Mouse (Mus musculus): ENCODE results near the gene Hamp2. TPM values are rescaled to one million over a fixed set of nuclear protein-coding genes. Genes with fewer than 3 reads are reported as not detected.

The Hamp2 gene
- polyA plus RNA-seq, 1 experiment, result not detected

DNA sequence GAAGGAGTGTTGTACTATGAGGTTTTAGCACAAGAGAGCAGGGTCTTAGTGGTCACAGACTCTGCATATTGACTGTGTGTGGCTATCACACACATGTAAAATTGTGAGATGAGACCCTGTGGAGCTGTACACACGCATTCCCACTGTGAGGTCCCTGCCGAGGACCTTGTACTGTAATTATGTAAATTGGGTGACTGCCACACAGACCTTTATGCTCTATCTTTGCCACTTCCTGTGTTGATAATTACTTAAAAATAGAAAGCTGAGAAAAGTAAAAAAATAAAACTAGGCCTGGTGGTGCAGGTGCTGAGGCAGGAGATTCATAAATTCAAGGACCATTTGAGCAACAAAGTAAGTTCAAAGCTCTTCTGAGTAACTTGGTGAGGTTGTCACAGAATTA, 33.8 kb downstream of the Hamp2 start:
- TF ChIP-seq POLR2A (IDR thresholded peaks at IDR 0.05; ENCODE audit: borderline replicate concordance, control insufficient read depth, low read depth, low read length) (no peak), CTCF (IDR thresholded peaks at IDR 0.05; ENCODE audit: control insufficient read depth, insufficient read depth, low read length) (no peak)
- H3K4me1 ChIP-seq (ENCODE audit: control insufficient read depth, insufficient read depth, low read length), result peaks cover 6% of the 10 kb centered on the region; the same call in 1 of the 2 replicates
- no peak overlapping the region for H3K4me3 ChIP-seq (replicated peaks; ENCODE audit: control insufficient read depth, low read depth, low read length)
- WGBS, result 16% methylated on average over 2 of the region's 2 CpGs
- H3K27ac ChIP-seq (ENCODE audit: control insufficient read depth, insufficient read depth, low read depth, low read length, poor library complexity), result peak overlapping the region; percentile 65

DNA sequence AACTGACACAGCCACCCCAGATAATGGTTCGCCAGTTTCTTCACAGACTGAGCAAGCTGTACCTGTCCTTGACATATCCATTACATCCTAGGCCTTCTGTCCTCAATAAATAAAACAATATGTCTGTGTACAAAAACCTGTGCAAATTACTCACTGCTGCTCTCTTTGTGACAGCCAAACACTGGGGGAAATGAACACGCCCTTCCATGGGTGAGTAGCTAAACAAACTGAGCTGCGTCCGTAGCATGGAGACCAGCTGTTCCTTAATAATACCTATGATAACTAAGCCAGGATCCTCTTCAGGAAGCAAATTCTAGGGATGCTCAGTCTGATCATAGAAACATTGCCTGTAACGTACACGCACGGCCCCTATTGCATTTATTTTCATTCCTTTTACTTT, 35.7 kb downstream of the Hamp2 start:
- H3K4me3 ChIP-seq (replicated peaks; ENCODE audit: control insufficient read depth, low read depth, low read length), result no peak overlapping the region
- no peak overlapping the region for H3K27ac ChIP-seq (ENCODE audit: control insufficient read depth, insufficient read depth, low read depth, low read length, poor library complexity)
- 77% methylated on average over 7 of the region's 7 CpGs for WGBS
- TF ChIP-seq CTCF (IDR thresholded peaks at IDR 0.05; ENCODE audit: control insufficient read depth, insufficient read depth, low read length), result no peak
- H3K4me1 ChIP-seq (ENCODE audit: control insufficient read depth, insufficient read depth, low read length), result peaks cover 6% of the 10 kb centered on the region; the same call in 1 of the 2 replicates

DNA sequence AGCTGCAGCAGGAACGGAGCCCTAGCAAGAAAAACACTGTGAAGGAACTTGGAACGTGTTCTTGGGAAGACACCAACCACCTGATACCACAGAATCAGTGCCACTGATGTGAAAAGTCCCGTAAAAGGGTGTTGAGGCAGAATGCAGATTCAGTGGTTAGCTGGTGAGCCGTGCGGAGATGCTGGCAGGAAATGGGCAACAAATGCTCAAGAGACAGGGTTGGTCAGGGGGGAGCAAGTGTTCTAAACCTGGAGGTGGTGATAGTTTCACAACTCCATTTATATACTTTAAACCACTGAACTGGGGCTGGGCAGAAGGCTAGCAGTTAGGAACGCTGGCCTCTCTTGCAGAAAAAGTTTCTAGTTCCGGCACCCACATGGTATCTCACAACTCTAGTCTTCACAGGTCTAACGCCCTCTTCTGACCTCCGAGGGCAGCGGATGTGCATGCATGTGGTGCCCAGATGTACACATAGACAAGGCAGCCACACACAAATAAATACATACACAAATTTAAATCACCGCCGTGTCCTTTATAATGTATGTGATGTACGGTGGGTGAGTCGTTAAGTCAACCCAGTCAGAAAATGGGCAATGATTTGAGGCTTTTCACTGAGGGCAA, 36.8 kb downstream of the Hamp2 start:
- 32% methylated on average over 14 of the region's 14 CpGs for WGBS
- H3K4me3 ChIP-seq (replicated peaks; ENCODE audit: control insufficient read depth, low read depth, low read length), result no peak overlapping the region
- peak; percentile 22; the same call in 1 of the 2 replicates for TF ChIP-seq CTCF (IDR thresholded peaks at IDR 0.05; ENCODE audit: control insufficient read depth, insufficient read depth, low read length)
- no peak for TF ChIP-seq POLR2A (IDR thresholded peaks at IDR 0.05; ENCODE audit: borderline replicate concordance, control insufficient read depth, low read depth, low read length)
- H3K27ac ChIP-seq (ENCODE audit: control insufficient read depth, insufficient read depth, low read depth, low read length, poor library complexity), result peak overlapping the region; percentile 67
- peaks cover 6% of the 10 kb centered on the region; the same call in 1 of the 2 replicates for H3K4me1 ChIP-seq (ENCODE audit: control insufficient read depth, insufficient read depth, low read length)

DNA sequence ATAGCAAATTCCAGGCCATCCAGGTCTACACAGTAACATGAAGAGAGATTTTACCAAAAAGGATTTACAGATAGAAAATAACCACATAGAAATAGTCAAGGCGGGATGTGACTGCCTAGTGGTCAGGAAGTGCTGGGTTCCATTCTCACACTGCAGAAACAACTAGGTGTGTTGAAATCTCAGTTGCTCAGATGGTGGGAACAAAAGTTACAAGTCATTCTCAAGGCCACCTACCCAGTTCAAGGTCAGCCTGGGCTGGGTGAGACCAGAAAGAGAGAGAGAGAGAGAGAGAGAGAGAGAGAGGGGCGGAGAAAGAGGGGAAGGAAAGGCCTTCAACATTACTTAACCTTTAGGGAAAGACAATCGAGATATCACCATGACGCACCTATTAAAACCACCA, 37.6 kb downstream of the Hamp2 start:
- WGBS, result 34% methylated on average over 4 of the region's 4 CpGs
- Histone ChIP-seq H3K4me3 (replicated peaks; ENCODE audit: control insufficient read depth, low read depth, low read length) (no peak overlapping the region), H3K4me1 (ENCODE audit: control insufficient read depth, insufficient read depth, low read length) (peaks cover 6% of the 10 kb centered on the region; the same call in 1 of the 2 replicates), H3K27ac (ENCODE audit: control insufficient read depth, insufficient read depth, low read depth, low read length, poor library complexity) (peak overlapping the region; percentile 60)
- TF ChIP-seq POLR2A (IDR thresholded peaks at IDR 0.05; ENCODE audit: borderline replicate concordance, control insufficient read depth, low read depth, low read length), result no peak
- TF ChIP-seq CTCF (IDR thresholded peaks at IDR 0.05; ENCODE audit: control insufficient read depth, insufficient read depth, low read length), result no peak

DNA sequence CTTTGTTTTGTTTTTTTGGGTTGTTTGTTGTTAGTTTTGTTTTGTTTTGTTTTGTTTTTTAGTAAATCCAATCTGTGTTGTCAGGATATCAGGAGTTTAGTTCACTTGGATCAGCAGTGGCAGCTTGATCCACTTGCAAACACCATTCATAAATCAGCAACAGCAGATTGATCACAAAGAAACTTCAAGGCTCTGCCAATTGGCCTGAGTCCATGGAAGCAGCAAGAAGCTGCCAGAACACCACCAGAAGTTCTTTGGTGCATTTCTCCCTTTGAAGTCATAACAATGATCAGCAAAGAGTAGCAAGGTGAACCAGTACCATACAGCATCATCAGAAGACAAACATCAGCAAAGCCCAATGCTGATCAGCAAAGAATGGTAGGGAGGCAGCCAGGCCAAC, 40.4 kb downstream of the Hamp2 start:
- TF ChIP-seq CTCF (IDR thresholded peaks at IDR 0.05; ENCODE audit: control insufficient read depth, insufficient read depth, low read length) (no peak), POLR2A (IDR thresholded peaks at IDR 0.05; ENCODE audit: borderline replicate concordance, control insufficient read depth, low read depth, low read length) (no peak)
- Histone ChIP-seq H3K27ac (ENCODE audit: control insufficient read depth, insufficient read depth, low read depth, low read length, poor library complexity) (no peak overlapping the region), H3K4me1 (ENCODE audit: control insufficient read depth, insufficient read depth, low read length) (peaks cover 2% of the 10 kb centered on the region; the same call in 1 of the 2 replicates), H3K4me3 (replicated peaks; ENCODE audit: control insufficient read depth, low read depth, low read length) (no peak overlapping the region)

DNA sequence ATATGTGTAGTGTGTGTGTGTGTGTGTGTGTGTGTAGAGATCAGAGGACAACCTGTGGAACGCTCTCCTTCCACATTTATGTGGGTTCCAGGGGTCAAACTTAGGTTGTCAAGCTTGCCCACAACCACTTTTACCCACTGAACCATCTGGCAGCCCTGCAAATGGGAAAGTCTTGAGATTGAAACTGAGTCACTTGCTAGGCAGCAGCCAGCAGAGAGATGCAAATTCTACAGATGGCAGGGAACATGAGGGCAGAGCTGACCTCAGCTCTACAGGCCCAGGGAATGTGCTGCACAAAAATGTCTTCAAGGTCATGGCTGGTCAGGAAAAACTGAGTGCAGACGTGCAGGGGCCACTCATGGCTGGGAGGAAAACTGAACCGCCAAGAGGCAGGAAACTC, 43.1 kb downstream of the Hamp2 start:
- Histone ChIP-seq H3K27ac (ENCODE audit: control insufficient read depth, insufficient read depth, low read depth, low read length, poor library complexity) (no peak overlapping the region), H3K4me1 (ENCODE audit: control insufficient read depth, insufficient read depth, low read length) (peaks cover 1% of the 10 kb centered on the region; the same call in 1 of the 2 replicates), H3K4me3 (replicated peaks; ENCODE audit: control insufficient read depth, low read depth, low read length) (no peak overlapping the region)
- 62% methylated on average over 3 of the region's 3 CpGs for WGBS
- TF ChIP-seq POLR2A (IDR thresholded peaks at IDR 0.05; ENCODE audit: borderline replicate concordance, control insufficient read depth, low read depth, low read length), result no peak

DNA sequence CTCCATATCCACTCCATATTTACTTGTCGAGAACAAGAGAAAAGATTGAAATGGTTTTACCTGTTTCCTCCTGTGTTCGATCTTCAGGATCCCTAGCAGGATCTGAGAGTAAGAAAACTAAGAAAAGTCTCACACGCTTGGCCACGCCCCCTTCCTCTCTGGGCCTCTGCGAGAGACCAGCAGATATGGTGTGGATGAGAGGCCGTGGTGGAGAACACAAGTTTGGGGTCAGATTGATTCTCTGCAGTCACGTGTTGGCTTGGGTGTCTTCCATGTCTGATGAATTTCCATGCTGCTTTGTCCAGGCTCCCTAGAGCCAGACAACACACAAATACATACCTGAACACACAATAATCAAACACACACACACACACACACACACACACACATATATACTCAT, 44.3 kb downstream of the Hamp2 start, which contains the start of gene Cd22:
Gene Cd22, minus strand, starts transcription at position 167 of the 400 bp plus-strand sequence.
- WGBS, result 12% methylated on average over 7 of the region's 7 CpGs
- peak within 1 kb of the TSS; percentile 64 for H3K4me3 ChIP-seq (replicated peaks; ENCODE audit: control insufficient read depth, low read depth, low read length)
- peak within 1 kb of the TSS; percentile 77 for H3K27ac ChIP-seq (ENCODE audit: control insufficient read depth, insufficient read depth, low read depth, low read length, poor library complexity)
- TF ChIP-seq CTCF (IDR thresholded peaks at IDR 0.05; ENCODE audit: control insufficient read depth, insufficient read depth, low read length), result no peak
- TF ChIP-seq POLR2A (IDR thresholded peaks at IDR 0.05; ENCODE audit: borderline replicate concordance, control insufficient read depth, low read depth, low read length), result no peak
- peaks cover 1% of the 10 kb centered on the region; the same call in 1 of the 2 replicates for H3K4me1 ChIP-seq (ENCODE audit: control insufficient read depth, insufficient read depth, low read length)

DNA sequence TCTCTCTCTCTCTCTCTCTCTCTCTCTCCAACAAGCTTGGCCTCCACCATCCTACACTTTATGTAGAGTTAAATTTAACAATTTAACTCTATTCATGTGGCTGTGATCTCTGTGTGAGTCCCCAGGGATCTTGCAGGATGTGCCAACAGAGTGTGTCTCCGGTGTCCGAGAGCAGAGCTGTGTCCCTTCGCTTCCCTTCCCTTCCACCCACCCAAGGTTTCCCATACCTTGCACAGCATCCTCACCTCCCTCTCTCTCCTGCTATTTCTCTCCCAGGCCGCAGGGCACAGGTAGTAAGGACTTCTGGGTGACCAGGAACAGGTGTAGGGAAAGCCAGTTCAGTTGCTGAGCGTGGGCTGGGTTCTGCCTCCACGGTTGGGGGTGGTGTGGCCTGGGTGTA, 45.5 kb downstream of the Hamp2 start:
- H3K4me3 ChIP-seq (replicated peaks; ENCODE audit: control insufficient read depth, low read depth, low read length), result peak overlapping the region; percentile 64

DNA sequence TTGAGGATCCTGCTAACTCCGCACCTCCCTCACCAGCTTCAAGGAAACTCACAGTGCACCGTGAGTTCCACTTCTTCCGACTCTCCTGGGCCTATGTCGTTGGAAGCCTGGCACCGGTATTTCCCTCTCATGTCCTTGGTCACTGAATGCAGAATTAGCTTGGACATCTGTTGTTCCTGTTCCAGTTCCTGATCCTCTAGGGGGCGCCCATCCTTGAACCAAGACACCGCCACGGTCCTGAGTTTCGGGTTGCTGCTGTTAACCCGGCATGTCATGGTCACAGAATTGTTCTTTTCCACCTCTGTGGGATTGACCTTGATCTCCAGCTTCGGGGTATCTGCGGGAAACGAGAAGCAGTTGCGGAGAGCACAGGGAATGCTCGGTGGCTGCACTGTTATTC, 51.4 kb downstream of the Hamp2 start:
- no peak overlapping the region for H3K27ac ChIP-seq (ENCODE audit: control insufficient read depth, insufficient read depth, low read depth, low read length, poor library complexity)
- 15% methylated on average over 15 of the region's 15 CpGs for WGBS
- H3K4me1 ChIP-seq (ENCODE audit: control insufficient read depth, insufficient read depth, low read length), result peaks cover 1% of the 10 kb centered on the region
- H3K4me3 ChIP-seq (replicated peaks; ENCODE audit: control insufficient read depth, low read depth, low read length), result no peak overlapping the region
- peak; percentile 83 for TF ChIP-seq CTCF (IDR thresholded peaks at IDR 0.05; ENCODE audit: control insufficient read depth, insufficient read depth, low read length)
- no peak for TF ChIP-seq POLR2A (IDR thresholded peaks at IDR 0.05; ENCODE audit: borderline replicate concordance, control insufficient read depth, low read depth, low read length)

More for the DNA sequence above, 45.5 kb downstream of the Hamp2 start:
- 62% methylated on average over 6 of the region's 6 CpGs for WGBS
- Histone ChIP-seq H3K27ac (ENCODE audit: control insufficient read depth, insufficient read depth, low read depth, low read length, poor library complexity) (peak overlapping the region; percentile 77), H3K4me1 (ENCODE audit: control insufficient read depth, insufficient read depth, low read length) (peaks cover 1% of the 10 kb centered on the region; the same call in 1 of the 2 replicates)
- TF ChIP-seq POLR2A (IDR thresholded peaks at IDR 0.05; ENCODE audit: borderline replicate concordance, control insufficient read depth, low read depth, low read length), result no peak
- TF ChIP-seq CTCF (IDR thresholded peaks at IDR 0.05; ENCODE audit: control insufficient read depth, insufficient read depth, low read length), result no peak

Other genes starting within 250 kb of the Hamp2 start
- not detected in 2 replicates for gene 2200002J24Rik, start 225.8 kb downstream of the Hamp2 start, polyA plus RNA-seq (2011; ENCODE audit: insufficient read depth, insufficient read length, low replicate concordance, missing spikeins)
- 0.95 TPM in 1 of 2 replicates, not detected in the other for gene Atp4a, start 212.5 kb downstream of the Hamp2 start, polyA plus RNA-seq (2011; ENCODE audit: insufficient read depth, insufficient read length, low replicate concordance, missing spikeins)
- 49.6 and 95.6 TPM in 2 replicates for gene Tmem147, start 195.1 kb downstream of the Hamp2 start, polyA plus RNA-seq (2011; ENCODE audit: insufficient read depth, insufficient read length, low replicate concordance, missing spikeins)
- not detected in 2 replicates for gene Gapdhs, start 181.0 kb downstream of the Hamp2 start, polyA plus RNA-seq (2011; ENCODE audit: insufficient read depth, insufficient read length, low replicate concordance, missing spikeins)
- gene Sbsn, start 173.2 kb downstream of the Hamp2 start, polyA plus RNA-seq (2011; ENCODE audit: insufficient read depth, insufficient read length, low replicate concordance, missing spikeins), result 3.5 and 6.4 TPM in 2 replicates
- 3.1 TPM in 1 of 2 replicates, not detected in the other for gene Dmkn, start 160.9 kb downstream of the Hamp2 start, polyA plus RNA-seq (2011; ENCODE audit: insufficient read depth, insufficient read length, low replicate concordance, missing spikeins)
- not detected in 2 replicates for gene Krtdap, start 136.8 kb downstream of the Hamp2 start, polyA plus RNA-seq (2011; ENCODE audit: insufficient read depth, insufficient read length, low replicate concordance, missing spikeins)
- 3.6 and 18.3 TPM in 2 replicates for gene Ffar2, start 100.9 kb downstream of the Hamp2 start, polyA plus RNA-seq (2011; ENCODE audit: insufficient read depth, insufficient read length, low replicate concordance, missing spikeins)
- not detected in 2 replicates for gene Ffar3, start 68.5 kb downstream of the Hamp2 start, polyA plus RNA-seq (2011; ENCODE audit: insufficient read depth, insufficient read length, low replicate concordance, missing spikeins)
- gene Ffar1, start 63.1 kb downstream of the Hamp2 start, polyA plus RNA-seq (2011; ENCODE audit: insufficient read depth, insufficient read length, low replicate concordance, missing spikeins), result 2.1 and 4.9 TPM in 2 replicates
- 24.0 and 59.4 TPM in 2 replicates for gene Cd22, start 44.3 kb downstream of the Hamp2 start, polyA plus RNA-seq (2011; ENCODE audit: insufficient read depth, insufficient read length, low replicate concordance, missing spikeins)
- gene Mag, start 9.8 kb downstream of the Hamp2 start, polyA plus RNA-seq (2011; ENCODE audit: insufficient read depth, insufficient read length, low replicate concordance, missing spikeins), result 1.1 and 7.2 TPM in 2 replicates
- 9.2 and 42.2 TPM in 2 replicates for gene Hamp, start 19.4 kb upstream of the Hamp2 start, polyA plus RNA-seq (2011; ENCODE audit: insufficient read depth, insufficient read length, low replicate concordance, missing spikeins)
- gene Usf2, start 32.1 kb upstream of the Hamp2 start, polyA plus RNA-seq (2011; ENCODE audit: insufficient read depth, insufficient read length, low replicate concordance, missing spikeins), result 88.9 and 89.6 TPM in 2 replicates
- gene Lsr, start 48.8 kb upstream of the Hamp2 start, polyA plus RNA-seq (2011; ENCODE audit: insufficient read depth, insufficient read length, low replicate concordance, missing spikeins), result 0.81 and 4.2 TPM in 2 replicates
- 0.75 TPM in 1 of 2 replicates, not detected in the other for gene Fam187b, start 49.1 kb upstream of the Hamp2 start, polyA plus RNA-seq (2011; ENCODE audit: insufficient read depth, insufficient read length, low replicate concordance, missing spikeins)
- 85.0 and 239 TPM in 2 replicates for gene Fxyd5, start 117.8 kb upstream of the Hamp2 start, polyA plus RNA-seq (2011; ENCODE audit: insufficient read depth, insufficient read length, low replicate concordance, missing spikeins)
- gene Fxyd7, start 126.8 kb upstream of the Hamp2 start, polyA plus RNA-seq (2011; ENCODE audit: insufficient read depth, insufficient read length, low replicate concordance, missing spikeins), result not detected in 2 replicates
- 7.8 and 16.2 TPM in 2 replicates for gene Fxyd1, start 132.5 kb upstream of the Hamp2 start, polyA plus RNA-seq (2011; ENCODE audit: insufficient read depth, insufficient read length, low replicate concordance, missing spikeins)
- 0.23 and 2.3 TPM in 2 replicates for gene Lgi4, start 134.7 kb upstream of the Hamp2 start, polyA plus RNA-seq (2011; ENCODE audit: insufficient read depth, insufficient read length, low replicate concordance, missing spikeins)
- gene Fxyd3, start 152.0 kb upstream of the Hamp2 start, polyA plus RNA-seq (2011; ENCODE audit: insufficient read depth, insufficient read length, low replicate concordance, missing spikeins), result not detected in 2 replicates
- gene Hpn, start 190.6 kb upstream of the Hamp2 start, polyA plus RNA-seq (2011; ENCODE audit: insufficient read depth, insufficient read length, low replicate concordance, missing spikeins), result 38.2 and 59.6 TPM in 2 replicates
- 4.3 and 6.2 TPM in 2 replicates for gene Scn1b, start 202.3 kb upstream of the Hamp2 start, polyA plus RNA-seq (2011; ENCODE audit: insufficient read depth, insufficient read length, low replicate concordance, missing spikeins)
- 73.7 and 144 TPM in 2 replicates for gene Gramd1a, start 231.2 kb upstream of the Hamp2 start, polyA plus RNA-seq (2011; ENCODE audit: insufficient read depth, insufficient read length, low replicate concordance, missing spikeins)

Data from bone marrow, adult 2 months (tissue).